In genomic region chr5:73249341-73249740, GRCm38 (mm10) we compare ENCODE assay signal across 19 mouse cellular contexts.
"Had no signal": no experiment of that assay in that cellular context is flagged by ENCODE, and none has a peak within 500 bp of the region (broad histone marks: within the 10 kb centered on the region; RNA-seq: fewer than 3 reads in every experiment).

No protein-coding gene starts in this region.

- DNase-seq: kidney, adult 2 months; kidney, postnatal 10 days; kidney, postnatal 36 days; liver; liver, postnatal 0 days; lung, embryonic 14.5 days; retina, postnatal 1 day; right cerebral cortex, postnatal 25 days; spleen, adult 18-20 months; thymus, postnatal 25 days had no signal

- H3K4me3 ChIP-seq: kidney, embryonic 15.5 days; limb, embryonic 10.5 days; limb, embryonic 13.5 days; midbrain, embryonic 12.5 days; midbrain, embryonic 15.5 days; neural tube, embryonic 13.5 days; stomach, embryonic 15.5 days had no signal

- H3K9ac ChIP-seq: kidney, embryonic 15.5 days; limb, embryonic 13.5 days; liver, embryonic 14.5 days; liver, postnatal 0 days; lung, embryonic 14.5 days; midbrain, embryonic 12.5 days; midbrain, embryonic 15.5 days; neural tube, embryonic 13.5 days; stomach, embryonic 15.5 days had no signal

- H3K27ac ChIP-seq: kidney, embryonic 15.5 days; limb, embryonic 10.5 days; limb, embryonic 13.5 days; liver, embryonic 14.5 days; macrophage; midbrain, embryonic 12.5 days; midbrain, embryonic 15.5 days; neural tube, embryonic 13.5 days; stomach, embryonic 15.5 days had no signal

- H3K4me2 ChIP-seq: kidney, embryonic 15.5 days; limb, embryonic 13.5 days; lung, embryonic 14.5 days; midbrain, embryonic 12.5 days; midbrain, embryonic 15.5 days; neural tube, embryonic 13.5 days; stomach, embryonic 15.5 days had no signal

- H3K9me3 ChIP-seq: kidney, embryonic 15.5 days; limb, embryonic 10.5 days; limb, embryonic 13.5 days; midbrain, embryonic 12.5 days; midbrain, embryonic 15.5 days; neural tube, embryonic 13.5 days; stomach, embryonic 15.5 days had no signal

- H3K36me3 ChIP-seq: kidney, embryonic 15.5 days; limb, embryonic 13.5 days; midbrain, embryonic 12.5 days; midbrain, embryonic 15.5 days; neural tube, embryonic 13.5 days; stomach, embryonic 15.5 days had no signal

- H3K27me3 ChIP-seq: kidney, embryonic 15.5 days; limb, embryonic 13.5 days; midbrain, embryonic 12.5 days; midbrain, embryonic 15.5 days; neural tube, embryonic 13.5 days; stomach, embryonic 15.5 days had no signal

- ATAC-seq: liver, postnatal 0 days; midbrain, embryonic 15.5 days had no signal
